ENCODE assay signal across 32 mouse cellular contexts in the genomic region with DNA sequence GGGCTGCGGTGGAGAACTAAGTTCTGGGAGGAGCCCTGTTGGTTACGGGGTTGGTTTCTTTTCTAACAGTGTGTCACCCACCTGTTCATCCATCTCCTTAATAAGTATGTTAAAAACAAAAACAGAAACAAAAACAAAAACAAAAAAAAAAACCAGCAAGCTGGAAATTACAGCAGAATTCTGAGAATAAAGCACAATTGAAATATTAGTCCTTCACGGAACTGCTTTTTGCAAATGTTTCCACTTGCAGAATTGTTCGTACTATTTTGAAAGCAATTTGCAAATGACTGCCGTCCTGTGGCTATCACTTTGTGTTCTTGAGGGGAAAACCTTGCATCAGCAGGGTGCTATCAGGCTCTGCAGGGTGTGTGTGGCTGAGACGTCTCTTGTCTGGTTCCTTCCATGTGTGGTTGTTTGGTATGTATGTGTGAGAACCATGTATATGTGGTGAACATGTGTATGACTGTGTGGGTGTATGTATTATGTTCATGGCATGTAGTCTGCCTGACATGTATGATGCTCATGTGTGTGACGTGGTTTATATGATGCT. TPM values are rescaled to one million over a fixed set of nuclear protein-coding genes. Genes with fewer than 3 reads are reported as not detected.
DNase-seq lines count a peak whose midpoint lies in the region; ATAC-seq and TF ChIP-seq lines count a peak whose summit lies in the region.
"Had no signal": no experiment of that assay in that cellular context is flagged by ENCODE, and none has a peak within 500 bp of the region (broad histone marks: within the 10 kb centered on the region; RNA-seq: fewer than 3 reads in every experiment).

No protein-coding gene starts in this region.

- H3K4me3 ChIP-seq in liver, embryonic 11.5 days (ENCODE audit: low read depth, low read length) = no peak overlapping the region
- no peak overlapping the region for H3K4me3 ChIP-seq in liver, postnatal 0 days (ENCODE audit: low read depth, low read length)
- H3K4me3 ChIP-seq in CH12.LX (replicated peaks in 1 of 3; ENCODE audit: low read depth in 2 of 3, low read length in 2 of 3, poor library complexity in 1 of 3) = peak overlapping the region in 1 of 3 experiments; percentile 34
- no peak overlapping the region for H3K4me3 ChIP-seq in liver, embryonic 13.5 days (replicated peaks)
- no peak overlapping the region for H3K4me3 ChIP-seq in liver, embryonic 16.5 days (ENCODE audit: low read depth, low read length)
- H3K4me3 ChIP-seq: embryonic facial prominence, embryonic 10.5 days; embryonic facial prominence, embryonic 13.5 days; erythroblast, embryonic 14.5 days; forebrain, embryonic 13.5 days; gastrocnemius, adult 2 months; heart, embryonic 12.5 days; heart, embryonic 15.5 days had no signal

- H3K4me2 ChIP-seq in liver, embryonic 11.5 days = peak overlapping the region; percentile 42
- H3K4me2 ChIP-seq in liver, postnatal 0 days (ENCODE audit: low read depth, low read length) = no peak overlapping the region
- peak overlapping the region; percentile 76 for H3K4me2 ChIP-seq in CH12.LX (ENCODE audit: insufficient read depth, low read depth, poor library complexity, severe bottlenecking)
- peak overlapping the region; percentile 43 for H3K4me2 ChIP-seq in liver, embryonic 13.5 days
- 0 out of 2 replicates have a peak overlapping the region, but pooled peaks have one; percentile 19 for H3K4me2 ChIP-seq in liver, embryonic 16.5 days (ENCODE audit: low read depth, low read length)
- H3K4me2 ChIP-seq: embryonic facial prominence, embryonic 13.5 days; forebrain, embryonic 13.5 days; heart, embryonic 12.5 days; heart, embryonic 15.5 days; hindbrain, embryonic 14.5 days had no signal

- H3K27me3 ChIP-seq in liver, embryonic 11.5 days (replicated peaks; ENCODE audit: control insufficient read depth, insufficient read depth, low read length) = no peaks in the 10 kb centered on the region
- H3K27me3 ChIP-seq in liver, postnatal 0 days (ENCODE audit: insufficient read depth, low read length) = no peaks in the 10 kb centered on the region; the same call in 1 of the 2 replicates
- no peaks in the 10 kb centered on the region for H3K27me3 ChIP-seq in CH12.LX (replicated peaks)
- no peaks in the 10 kb centered on the region for H3K27me3 ChIP-seq in liver, embryonic 13.5 days
- no peaks in the 10 kb centered on the region for H3K27me3 ChIP-seq in liver, embryonic 16.5 days (ENCODE audit: control insufficient read depth, insufficient read depth, low read depth, low read length)
- H3K27me3 ChIP-seq: forebrain, embryonic 13.5 days; heart, embryonic 12.5 days; heart, embryonic 15.5 days had no signal

- H3K36me3 ChIP-seq in liver, embryonic 11.5 days (ENCODE audit: control insufficient read depth, insufficient read depth, low read length) = no peaks in the 10 kb centered on the region
- H3K36me3 ChIP-seq in liver, postnatal 0 days (replicated peaks; ENCODE audit: insufficient read depth, low read length) = no peaks in the 10 kb centered on the region
- no peaks in the 10 kb centered on the region for H3K36me3 ChIP-seq in CH12.LX (replicated peaks in 1 of 2; ENCODE audit: control insufficient read depth in 1 of 2, insufficient read depth in 1 of 2, low read length in 1 of 2)
- H3K36me3 ChIP-seq in liver, embryonic 13.5 days = no peaks in the 10 kb centered on the region
- no peaks in the 10 kb centered on the region for H3K36me3 ChIP-seq in liver, embryonic 16.5 days (ENCODE audit: control insufficient read depth, insufficient read depth)
- H3K36me3 ChIP-seq: embryonic facial prominence, embryonic 10.5 days; embryonic facial prominence, embryonic 13.5 days; heart, embryonic 12.5 days; heart, embryonic 15.5 days had no signal

- H3K4me1 ChIP-seq in liver, embryonic 11.5 days (replicated peaks; ENCODE audit: control insufficient read depth, insufficient read depth, low read length) = peaks cover 8% of the 10 kb centered on the region; the same call in 1 of the 2 replicates
- H3K4me1 ChIP-seq in liver, postnatal 0 days (ENCODE audit: insufficient read depth) = 0 out of 2 replicates have a peak, but pooled peaks cover 4% of the 10 kb centered on the region
- H3K4me1 ChIP-seq in CH12.LX (ENCODE audit: control insufficient read depth in 1 of 2, insufficient read depth in 2 of 2) = peaks cover 14 to 32% of the 10 kb centered on the region in 2 experiments
- H3K4me1 ChIP-seq in liver, embryonic 13.5 days (replicated peaks) = peaks cover 46% of the 10 kb centered on the region
- peaks cover 8% of the 10 kb centered on the region for H3K4me1 ChIP-seq in liver, embryonic 16.5 days (ENCODE audit: control insufficient read depth, low read depth, low read length)

- in situ Hi-C loops in CH12.LX (cut with MboI; ENCODE audit: low pct_ligation_motif_present, low pct_unique_long_range_greater_than_20kb, low sequenced_read_pairs) = loop anchor here (25.0 kb wide), 1 partner anchor 218 kb away; no protein-coding TSS in a partner anchor

- H3K9me3 ChIP-seq in liver, embryonic 11.5 days (ENCODE audit: control insufficient read depth, low read length) = no peaks in the 10 kb centered on the region
- no peaks in the 10 kb centered on the region for H3K9me3 ChIP-seq in liver, postnatal 0 days (ENCODE audit: low read length)
- H3K9me3 ChIP-seq in CH12.LX (replicated peaks; ENCODE audit: low read length) = no peaks in the 10 kb centered on the region
- H3K9me3 ChIP-seq in liver, embryonic 13.5 days (replicated peaks) = no peaks in the 10 kb centered on the region
- no peaks in the 10 kb centered on the region for H3K9me3 ChIP-seq in liver, embryonic 16.5 days (replicated peaks; ENCODE audit: control insufficient read depth, low read length)
- H3K9me3 ChIP-seq: embryonic facial prominence, embryonic 10.5 days; embryonic facial prominence, embryonic 13.5 days; forebrain, embryonic 13.5 days; heart, embryonic 12.5 days; heart, embryonic 15.5 days had no signal

- TF ChIP-seq RAD21 in CH12.LX (IDR thresholded peaks at IDR 0.05; ENCODE audit: low read depth, low read length) = no peak

- peak; percentile 65 for ATAC-seq in liver, embryonic 11.5 days (replicated peaks; ENCODE audit: low FRiP score)
- ATAC-seq in liver, postnatal 0 days = no peak
- peak; percentile 46; the same call in 1 of the 2 replicates for ATAC-seq in liver, embryonic 13.5 days (ENCODE audit: low read depth)
- ATAC-seq in liver, embryonic 16.5 days (ENCODE audit: low read depth) = peak; percentile 52
- ATAC-seq: CD4-positive, CD25-positive, alpha-beta regulatory T cell, adult 4 months; forebrain, embryonic 13.5 days; forebrain, embryonic 16.5 days; hindbrain, postnatal 0 days; inflammation-experienced regulatory T-cells, adult 6 months had no signal

- H3K9ac ChIP-seq in liver, embryonic 11.5 days (ENCODE audit: low read depth, low read length) = no peak overlapping the region
- H3K9ac ChIP-seq in liver, postnatal 0 days (replicated peaks) = no peak overlapping the region
- peak overlapping the region; percentile 43; the same call in 1 of the 2 replicates for H3K9ac ChIP-seq in CH12.LX (ENCODE audit: insufficient read depth, low read depth)
- H3K9ac ChIP-seq in liver, embryonic 13.5 days = no peak overlapping the region
- H3K9ac ChIP-seq in liver, embryonic 16.5 days (ENCODE audit: low read depth, low read length) = no peak overlapping the region
- H3K9ac ChIP-seq: embryonic facial prominence, embryonic 13.5 days; forebrain, embryonic 13.5 days; heart, embryonic 12.5 days; heart, embryonic 15.5 days; hindbrain, embryonic 14.5 days had no signal

- TF ChIP-seq EP300 in liver, postnatal 0 days (IDR thresholded peaks at IDR 0.05; ENCODE audit: low read depth) = no peak
- peak; percentile 26 for TF ChIP-seq EP300 in CH12.LX (IDR thresholded peaks at IDR 0.05; ENCODE audit: low read length)

- DNase-seq in liver, embryonic 11.5 days (ENCODE audit: low spot score) = no peak
- no peak for DNase-seq in liver, postnatal 0 days
- DNase-seq in CH12.LX (ENCODE audit: extremely low read depth) = peak; percentile 50
- DNase-seq in liver, embryonic 13.5 days = peak; percentile 18
- DNase-seq in thymus, postnatal 25 days = no peak
- DNase-seq in urinary bladder, postnatal 25 days (ENCODE audit: low spot score) = no peak
- no peak for DNase-seq in cerebellum, postnatal 4 days (ENCODE audit: low spot score in 2 of 2)
- DNase-seq: adrenal gland, adult 2 months; adrenal gland, postnatal 14 days; B cell, adult 2 months; cerebellum, adult 11 months; cerebellum, adult 2 months; cerebellum, adult 9-11 months; cerebellum, postnatal 25 days; embryo, embryonic 11 days; gastrocnemius, adult 2 months; gastrocnemius, postnatal 14 days; heart, adult 18-20 months; heart, postnatal 10 days; heart, postnatal 4 days had no signal

- no peak for TF ChIP-seq CTCF in liver, postnatal 0 days (IDR thresholded peaks at IDR 0.05; ENCODE audit: low read depth)
- no peak for TF ChIP-seq CTCF in CH12.LX (conservative IDR thresholded peaks at IDR 0.05 in 1 of 2, IDR thresholded peaks at IDR 0.05 in 1 of 2; ENCODE audit: low read depth in 2 of 2, low read length in 2 of 2)

- H3K79me2 ChIP-seq in CH12.LX (replicated peaks; ENCODE audit: control insufficient read depth, extremely low read depth, insufficient read depth, poor library complexity, severe bottlenecking) = no peaks in the 10 kb centered on the region

- TF ChIP-seq POLR2A in CH12.LX (IDR thresholded peaks at IDR 0.05; ENCODE audit: low read depth, low read length) = no peak

- H3K27ac ChIP-seq in liver, embryonic 11.5 days (ENCODE audit: low read depth, low read length) = peak overlapping the region; percentile 36
- no peak overlapping the region for H3K27ac ChIP-seq in liver, postnatal 0 days (ENCODE audit: low read depth)
- peak overlapping the region; percentile 93 for H3K27ac ChIP-seq in CH12.LX (ENCODE audit: insufficient read depth, low read depth)
- peak overlapping the region; percentile 74 for H3K27ac ChIP-seq in liver, embryonic 13.5 days
- H3K27ac ChIP-seq in liver, embryonic 16.5 days (ENCODE audit: low read length) = no peak overlapping the region; the same call in 1 of the 2 replicates
- H3K27ac ChIP-seq: embryonic facial prominence, embryonic 10.5 days; embryonic facial prominence, embryonic 13.5 days; forebrain, embryonic 13.5 days; gastrocnemius, adult 2 months; heart, embryonic 15.5 days; hindbrain, embryonic 14.5 days; hindbrain, postnatal 0 days had no signal

- dilution Hi-C loops in CH12.LX (cut with MboI; ENCODE audit: extremely low pct_ligation_motif_present, extremely low pct_unique_long_range_greater_than_20kb, low sequenced_read_pairs) = no loop called here

- 72% methylated on average over 7 of the region's 7 CpGs for WGBS in liver, embryonic 11.5 days
- 74% methylated on average over 7 of the region's 7 CpGs for WGBS in liver, postnatal 0 days (ENCODE audit: insufficient replicate concordance)
- WGBS in liver, embryonic 13.5 days (ENCODE audit: insufficient replicate concordance) = 55% methylated on average over 7 of the region's 7 CpGs
- 60% methylated on average over 7 of the region's 7 CpGs for WGBS in liver, embryonic 16.5 days (ENCODE audit: insufficient replicate concordance)

RNA-seq across cellular contexts. Expression of a gene that starts 53.3 kb away (rescaled TPM):
- polyA plus RNA-seq in liver, embryonic 11.5 days (2014; fragmentation: Nextera tagmentation; extraction: Ambion mirVana) = 83.7 and 89.8 TPM in 2 replicates
- polyA plus RNA-seq in liver, postnatal 0 days (2015; fragmentation: Nextera tagmentation; extraction: Ambion mirVana) = 17.2 and 18.7 TPM in 2 replicates
- 89.6 and 114 TPM in 2 replicates for total RNA-seq in CH12.LX (2012; rRNA removed)
- 225 and 243 TPM in 2 replicates for total RNA-seq in CH12.LX (2014; rRNA removed)
- 232 and 241 TPM in 2 replicates for polyA plus RNA-seq in CH12.LX (2012; ENCODE audit: insufficient read length, low read depth)
- polyA plus RNA-seq in liver, embryonic 13.5 days (2015; fragmentation: Nextera tagmentation; extraction: Ambion mirVana) = 44.9 and 53.7 TPM in 2 replicates
- 21.5 and 23.9 TPM in 2 replicates for polyA plus RNA-seq in liver, embryonic 16.5 days (2015; fragmentation: Nextera tagmentation; extraction: Ambion mirVana)

Comparison
In these comparisons a context has a peak if more than half of its experiments do, and no peak if none do; other contexts are left out.
1. DNase-seq: peak in CH12.LX (single experiment) and liver, embryonic 13.5 days (single experiment); none in liver, embryonic 11.5 days (single experiment), liver, postnatal 0 days (single experiment), thymus, postnatal 25 days (single experiment), urinary bladder, postnatal 25 days (single experiment) and cerebellum, postnatal 4 days (0 of 2).
2. H3K27ac ChIP-seq: peak in liver, embryonic 11.5 days (single experiment), CH12.LX (single experiment) and liver, embryonic 13.5 days (single experiment); none in liver, postnatal 0 days (single experiment) and liver, embryonic 16.5 days (single experiment).